9 mouse cellular contexts compared by ENCODE assay signal in genomic region chr1:118901868-118902586, GRCm38 (mm10).
DNase-seq lines count a peak whose midpoint lies in the region; ATAC-seq and TF ChIP-seq lines count a peak whose summit lies in the region.
"Had no signal": no experiment of that assay in that cellular context is flagged by ENCODE, and none has a peak within 500 bp of the region (broad histone marks: within the 10 kb centered on the region; RNA-seq: fewer than 3 reads in every experiment).

No protein-coding gene starts in this region.

- no peak for TF ChIP-seq CTCF in layer of hippocampus, adult 2 months (conservative IDR thresholded peaks at IDR 0.05)

- DNase-seq in adrenal gland, postnatal 14 days: peak; percentile 60
- DNase-seq in adrenal gland, adult 18-20 months (ENCODE audit: low spot score in 2 of 2): no peak
- no peak for DNase-seq in layer of hippocampus, adult 2 months (ENCODE audit: low spot score in 2 of 2)
- no peak for DNase-seq in layer of hippocampus, postnatal 36 days
- peak; percentile 84 for DNase-seq in forelimb bud, embryonic 11.5 days (ENCODE audit: low read depth, low spot score)
- no peak for DNase-seq in layer of hippocampus, adult 9-11 months

- ATAC-seq in neural tube, embryonic 13.5 days (ENCODE audit: low read depth): peak; percentile 67
- no peak for ATAC-seq in frontal cortex, adult (ENCODE audit: low TSS enrichment)

- H3K4me3 ChIP-seq in layer of hippocampus, adult 2 months: no peak overlapping the region
- no peak overlapping the region for H3K4me3 ChIP-seq in neural tube, embryonic 13.5 days

- no peaks in the 10 kb centered on the region for H3K9me3 ChIP-seq in neural tube, embryonic 13.5 days

- WGBS in neural tube, embryonic 13.5 days: 17% methylated on average over 8 of the region's 8 CpGs

- H3K4me1 ChIP-seq in neural tube, embryonic 13.5 days (replicated peaks): peaks cover 42% of the 10 kb centered on the region

- H3K27me3 ChIP-seq in neural tube, embryonic 13.5 days: no peaks in the 10 kb centered on the region

- H3K4me2 ChIP-seq in neural tube, embryonic 13.5 days: no peak overlapping the region

- H3K27ac ChIP-seq in layer of hippocampus, adult 2 months: 0 out of 2 replicates have a peak overlapping the region, but pooled peaks have one; percentile 51
- peak overlapping the region; percentile 77 for H3K27ac ChIP-seq in neural tube, embryonic 13.5 days (replicated peaks)
- H3K27ac ChIP-seq: liver, embryonic 14.5 days had no signal

- no peak overlapping the region for H3K9ac ChIP-seq in neural tube, embryonic 13.5 days
- H3K9ac ChIP-seq: liver, embryonic 14.5 days had no signal

- H3K36me3 ChIP-seq in neural tube, embryonic 13.5 days: no peaks in the 10 kb centered on the region

Comparison
In these comparisons a context has a peak if more than half of its experiments do, and no peak if none do; other contexts are left out.
1. DNase-seq: peak in adrenal gland, postnatal 14 days (single experiment) and forelimb bud, embryonic 11.5 days (single experiment); none in adrenal gland, adult 18-20 months (0 of 2), layer of hippocampus, adult 2 months (0 of 2), layer of hippocampus, postnatal 36 days (0 of 2) and layer of hippocampus, adult 9-11 months (single experiment).